Mouse (Mus musculus) embryonic fibroblast, embryonic 13.5 days (primary cell): ENCODE results near the gene Plrg1.

Experiments used
- CTCF ChIP-seq: IDR thresholded peaks from 2 replicates; pipeline ENCODE4 v1.5.1; 2011; ENCODE audit warnings: mild to moderate bottlenecking, control low read depth, low read length, moderate library complexity, borderline replicate concordance; ENCODE audit not compliant: insufficient read depth
- POLR2A ChIP-seq: IDR thresholded peaks from 2 replicates; pipeline ENCODE4 v1.6.1; 2011; ENCODE audit warnings: low read depth, mild to moderate bottlenecking, control low read depth, low read length, moderate library complexity

DNA sequence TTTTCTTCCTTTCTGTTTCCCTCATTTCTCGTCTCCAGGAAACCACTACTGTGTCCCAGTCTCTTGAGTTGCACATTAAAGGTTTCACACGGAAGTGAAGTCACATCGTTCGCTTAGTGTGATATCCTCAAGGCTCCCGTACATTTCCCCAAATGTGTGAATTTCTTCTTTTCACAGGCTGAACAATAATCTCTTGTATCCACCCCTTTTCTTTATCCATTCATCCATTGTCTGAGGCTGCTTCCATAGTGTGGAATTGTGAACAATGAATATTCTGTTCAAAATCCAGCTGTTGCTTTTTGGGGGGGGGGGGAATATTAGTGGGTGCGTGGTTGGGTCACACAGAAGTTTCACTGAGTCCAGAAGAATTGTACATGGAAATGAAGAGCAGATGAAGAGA lies 30.3 kb upstream of the Plrg1 start:
- TF ChIP-seq CTCF, result no peak
- no peak for TF ChIP-seq POLR2A
